Mouse (Mus musculus) forebrain, embryonic 15.5 days (tissue): ENCODE results near the gene Hoxd10. TPM values are rescaled to one million over a fixed set of nuclear protein-coding genes. Genes with fewer than 3 reads are reported as not detected.

Experiments used
- ATAC-seq: fragments of 200-750 bp; cut with Nextera tagmentation; replicated peaks from 2 replicates; pipeline ENCODE4 v1.8.0; 2017; ENCODE audit warnings: mild to moderate bottlenecking, moderate TSS enrichment, moderate library complexity
- H3K27ac ChIP-seq: fragments of 300-500 bp; sonication (generic); replicated peaks from 2 replicates; pipeline ENCODE4 v1.5.1; 2015; ENCODE audit warnings: mild to moderate bottlenecking, inconsistent platforms
- H3K27me3 ChIP-seq: fragments of 300-500 bp; sonication (generic); 2 replicates; pipeline ENCODE4 v1.6.1; 2015; ENCODE audit warnings: inconsistent platforms
- H3K36me3 ChIP-seq: fragments of 300-500 bp; sonication (generic); 2 replicates; pipeline ENCODE4 v1.6.1; 2015; ENCODE audit warnings: mild to moderate bottlenecking, inconsistent platforms
- H3K4me1 ChIP-seq: fragments of 300-500 bp; sonication (generic); 2 replicates; pipeline ENCODE4 v1.6.1; 2015; ENCODE audit warnings: inconsistent platforms
- H3K4me2 ChIP-seq: fragments of 300-500 bp; sonication (generic); replicated peaks from 2 replicates; pipeline ENCODE4 v1.6.1; 2015; ENCODE audit warnings: mild to moderate bottlenecking, inconsistent platforms
- H3K4me3 ChIP-seq: fragments of 300-500 bp; sonication (generic); 2 replicates; pipeline ENCODE4 v1.5.1; 2015; ENCODE audit warnings: mild to moderate bottlenecking, inconsistent platforms
- H3K9ac ChIP-seq: fragments of 300-500 bp; sonication (generic); replicated peaks from 2 replicates; pipeline ENCODE4 v1.6.1; 2015; ENCODE audit warnings: mild to moderate bottlenecking, inconsistent platforms
- H3K9me3 ChIP-seq: fragments of 300-500 bp; sonication (generic); 2 replicates; pipeline ENCODE4 v1.6.1; 2016; ENCODE audit warnings: inconsistent platforms
- WGBS: fragments of 180-500 bp; shearing (Covaris S2); methylation state at CpG from one replicate; pipeline ENCODE4 v1.1.7; 2015; ENCODE audit warnings: mixed read lengths; 5-methylcytosine and 5-hydroxymethylcytosine counted together
- polyA plus RNA-seq: library from polyadenylated mRNA; unstranded; fragments of >200 nt; fragmentation: Nextera tagmentation; extraction: Ambion mirVana; gene quantifications from 2 replicates; pipeline ENCODE4 v1.2.1, GENCODE M21; 2015

Gene Hoxd10
- polyA plus RNA-seq: not detected in 2 replicates

- no peak for ATAC-seq
- no peak within 1 kb of the TSS for H3K4me3 ChIP-seq
- H3K27ac ChIP-seq: no peak within 1 kb of the TSS
- H3K4me2 ChIP-seq: no peak within 1 kb of the TSS
- peaks cover 98% of the 10 kb centered on the region for H3K27me3 ChIP-seq
- no peaks in the 10 kb centered on the region for H3K4me1 ChIP-seq
- no peak within 1 kb of the TSS for H3K9ac ChIP-seq
- no peaks in the 10 kb centered on the region for H3K36me3 ChIP-seq
- WGBS: 1% methylated on average over 56 of the region's 56 CpGs
- no peaks in the 10 kb centered on the region for H3K9me3 ChIP-seq
These were observed at the start of gene Hoxd10 for GRCm38 (mm10) chr2:74691022-74691951. TSS of gene Hoxd10 (plus strand) at chr2:74691924.

GRCm38 (mm10) chr2:74642431-74642830, 49.3 kb upstream of the Hoxd10 start:
- WGBS: 70% methylated on average over 5 of the region's 5 CpGs
- Histone ChIP-seq H3K4me3 (no peak overlapping the region), H3K36me3 (no peaks in the 10 kb centered on the region), H3K4me2 (no peak overlapping the region), H3K9ac (no peak overlapping the region), H3K4me1 (no peaks in the 10 kb centered on the region), H3K27me3 (peaks cover 39% of the 10 kb centered on the region), H3K27ac (no peak overlapping the region), H3K9me3 (no peaks in the 10 kb centered on the region)
- ATAC-seq: no peak

- Histone ChIP-seq H3K4me1 (no peaks in the 10 kb centered on the region), H3K9ac (no peak overlapping the region), H3K4me2 (no peak overlapping the region), H3K9me3 (no peaks in the 10 kb centered on the region), H3K36me3 (no peaks in the 10 kb centered on the region), H3K27ac (no peak overlapping the region), H3K4me3 (no peak overlapping the region), H3K27me3 (peaks cover 69% of the 10 kb centered on the region)
- WGBS: 81% methylated on average over 3 of the region's 3 CpGs
- ATAC-seq: no peak
These were observed 46.1 kb upstream of the Hoxd10 start for GRCm38 (mm10) chr2:74645631-74646030.

- no peak overlapping the region for H3K27ac ChIP-seq
- 12% methylated on average over 7 of the region's 7 CpGs for WGBS
- H3K9ac ChIP-seq: no peak overlapping the region
- H3K4me2 ChIP-seq: no peak overlapping the region
- H3K4me3 ChIP-seq: no peak overlapping the region
- no peak for ATAC-seq
- no peaks in the 10 kb centered on the region for H3K4me1 ChIP-seq
- no peaks in the 10 kb centered on the region for H3K36me3 ChIP-seq
- H3K27me3 ChIP-seq: peaks cover 84% of the 10 kb centered on the region
- H3K9me3 ChIP-seq: no peaks in the 10 kb centered on the region
These were observed 44.5 kb upstream of the Hoxd10 start for GRCm38 (mm10) chr2:74647082-74647864.

GRCm38 (mm10) chr2:74652996-74653340, 38.8 kb upstream of the Hoxd10 start:
- ATAC-seq: no peak
- H3K4me2 ChIP-seq: no peak overlapping the region
- no peaks in the 10 kb centered on the region for H3K36me3 ChIP-seq
- WGBS: 40% methylated on average over 2 of the region's 2 CpGs
- peaks cover 15% of the 10 kb centered on the region for H3K4me1 ChIP-seq
- H3K27me3 ChIP-seq: peaks cover 83% of the 10 kb centered on the region
- H3K9ac ChIP-seq: no peak overlapping the region
- no peak overlapping the region for H3K4me3 ChIP-seq
- no peak overlapping the region for H3K27ac ChIP-seq
- no peaks in the 10 kb centered on the region for H3K9me3 ChIP-seq

GRCm38 (mm10) chr2:74653781-74654535, 37.8 kb upstream of the Hoxd10 start:
- no peak overlapping the region for H3K4me3 ChIP-seq
- no peaks in the 10 kb centered on the region for H3K9me3 ChIP-seq
- no peak overlapping the region for H3K4me2 ChIP-seq
- H3K4me1 ChIP-seq: peaks cover 15% of the 10 kb centered on the region
- no peak overlapping the region for H3K27ac ChIP-seq
- H3K27me3 ChIP-seq: peaks cover 79% of the 10 kb centered on the region
- 9% methylated on average over 17 of the region's 17 CpGs for WGBS
- no peak overlapping the region for H3K9ac ChIP-seq
- no peaks in the 10 kb centered on the region for H3K36me3 ChIP-seq
- no peak for ATAC-seq

- no peak for ATAC-seq
- no peaks in the 10 kb centered on the region for H3K36me3 ChIP-seq
- 7% methylated on average over 16 of the region's 20 CpGs for WGBS
- peaks cover 74% of the 10 kb centered on the region for H3K27me3 ChIP-seq
- no peak overlapping the region for H3K9ac ChIP-seq
- peaks cover 15% of the 10 kb centered on the region for H3K4me1 ChIP-seq
- H3K4me3 ChIP-seq: no peak overlapping the region
- no peak overlapping the region for H3K27ac ChIP-seq
- H3K9me3 ChIP-seq: no peaks in the 10 kb centered on the region
- no peak overlapping the region for H3K4me2 ChIP-seq
These were observed 36.8 kb upstream of the Hoxd10 start for GRCm38 (mm10) chr2:74654743-74655419.

- peak overlapping the region; percentile 24 for H3K4me3 ChIP-seq
- H3K4me1 ChIP-seq: peaks cover 15% of the 10 kb centered on the region
- peak overlapping the region; percentile 41 for H3K4me2 ChIP-seq
- WGBS: under 1% methylated on average over 42 of the region's 47 CpGs
- no peak for ATAC-seq
- H3K9ac ChIP-seq: no peak overlapping the region
- H3K27ac ChIP-seq: no peak overlapping the region
- H3K9me3 ChIP-seq: no peaks in the 10 kb centered on the region
- no peaks in the 10 kb centered on the region for H3K36me3 ChIP-seq
- peaks cover 72% of the 10 kb centered on the region for H3K27me3 ChIP-seq
These were observed 36.3 kb upstream of the Hoxd10 start for GRCm38 (mm10) chr2:74655420-74655781.

- Histone ChIP-seq H3K27ac (no peak overlapping the region), H3K4me2 (peak overlapping the region; percentile 41), H3K9me3 (no peaks in the 10 kb centered on the region), H3K27me3 (peaks cover 72% of the 10 kb centered on the region), H3K36me3 (no peaks in the 10 kb centered on the region), H3K4me3 (peak overlapping the region; percentile 24), H3K4me1 (peaks cover 15% of the 10 kb centered on the region), H3K9ac (no peak overlapping the region)
- WGBS: under 1% methylated on average over 67 of the region's 69 CpGs
- ATAC-seq: no peak
These were observed 35.7 kb upstream of the Hoxd10 start for GRCm38 (mm10) chr2:74655821-74656631.

- 2% methylated on average over 4 of the region's 4 CpGs for WGBS
- no peaks in the 10 kb centered on the region for H3K9me3 ChIP-seq
- H3K27ac ChIP-seq: no peak overlapping the region
- no peaks in the 10 kb centered on the region for H3K36me3 ChIP-seq
- H3K9ac ChIP-seq: no peak overlapping the region
- H3K4me1 ChIP-seq: peaks cover 17% of the 10 kb centered on the region
- H3K27me3 ChIP-seq: peaks cover 73% of the 10 kb centered on the region
- no peak for ATAC-seq
- H3K4me2 ChIP-seq: no peak overlapping the region
- no peak overlapping the region for H3K4me3 ChIP-seq
These were observed 35.1 kb upstream of the Hoxd10 start for GRCm38 (mm10) chr2:74656632-74657021.
